Mouse (Mus musculus): ENCODE measurements at regions not wholly inside any gene's neighbourhood (a gene's known extent, or its start where the extent isn't known, plus 50 kb on each side); places are given as distances from the start of the nearest gene placed in this dataset.

DNA sequence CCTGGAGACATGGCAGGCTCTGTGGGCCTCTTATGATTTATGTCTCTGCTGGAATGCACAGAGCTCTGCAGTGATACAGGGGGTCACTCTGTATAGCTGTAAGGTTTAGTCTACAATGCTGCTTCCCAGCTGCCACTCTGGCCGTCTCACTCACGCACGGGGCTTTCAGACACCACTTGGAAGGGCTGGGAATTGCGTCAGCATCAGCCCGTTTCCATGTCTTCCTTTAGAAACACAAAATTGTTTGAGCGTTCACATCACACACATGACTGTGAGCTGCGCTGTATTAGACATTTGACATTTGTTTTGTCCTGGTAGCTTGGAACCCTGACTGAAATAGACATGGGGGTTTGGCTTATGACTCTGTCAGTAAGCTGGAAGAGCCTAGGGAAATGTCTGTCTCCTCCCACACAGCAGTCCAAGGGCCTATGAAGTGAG, 90.5 kb upstream of the Rbms3 start:
- 90% methylated on average over 7 of the region's 7 CpGs for WGBS
- Histone ChIP-seq H3K4me2 (ENCODE audit: low read length) (no peak overlapping the region), H3K9ac (ENCODE audit: low read length) (no peak overlapping the region), H3K4me1 (ENCODE audit: control insufficient read depth, insufficient read depth, low read length) (no peaks in the 10 kb centered on the region), H3K27me3 (replicated peaks; ENCODE audit: control insufficient read depth, insufficient read depth, low read length) (no peaks in the 10 kb centered on the region), H3K27ac (ENCODE audit: low read depth, low read length) (no peak overlapping the region), H3K4me3 (ENCODE audit: low read depth, low read length) (no peak overlapping the region), H3K36me3 (ENCODE audit: control insufficient read depth, insufficient read depth, low read length) (no peaks in the 10 kb centered on the region), H3K9me3 (replicated peaks; ENCODE audit: control insufficient read depth, low read length) (no peaks in the 10 kb centered on the region)
- ATAC-seq (no peak), DNase-seq (ENCODE audit: low spot score) (no peak)

GRCm38 (mm10) chr9:117717346-117717745, 87.6 kb upstream of the Rbms3 start:
- H3K27ac ChIP-seq (ENCODE audit: low read depth, low read length) = no peak overlapping the region
- 89% methylated on average over 4 of the region's 4 CpGs for WGBS
- H3K9ac ChIP-seq (ENCODE audit: low read length) = no peak overlapping the region
- no peaks in the 10 kb centered on the region for H3K36me3 ChIP-seq (ENCODE audit: control insufficient read depth, insufficient read depth, low read length)
- DNase-seq (ENCODE audit: low spot score) (no peak), ATAC-seq (no peak)
- no peaks in the 10 kb centered on the region for H3K4me1 ChIP-seq (ENCODE audit: control insufficient read depth, insufficient read depth, low read length)
- no peaks in the 10 kb centered on the region for H3K9me3 ChIP-seq (replicated peaks; ENCODE audit: control insufficient read depth, low read length)
- H3K27me3 ChIP-seq (replicated peaks; ENCODE audit: control insufficient read depth, insufficient read depth, low read length) = no peaks in the 10 kb centered on the region
- H3K4me3 ChIP-seq (ENCODE audit: low read depth, low read length) = no peak overlapping the region
- H3K4me2 ChIP-seq (ENCODE audit: low read length) = no peak overlapping the region

DNA sequence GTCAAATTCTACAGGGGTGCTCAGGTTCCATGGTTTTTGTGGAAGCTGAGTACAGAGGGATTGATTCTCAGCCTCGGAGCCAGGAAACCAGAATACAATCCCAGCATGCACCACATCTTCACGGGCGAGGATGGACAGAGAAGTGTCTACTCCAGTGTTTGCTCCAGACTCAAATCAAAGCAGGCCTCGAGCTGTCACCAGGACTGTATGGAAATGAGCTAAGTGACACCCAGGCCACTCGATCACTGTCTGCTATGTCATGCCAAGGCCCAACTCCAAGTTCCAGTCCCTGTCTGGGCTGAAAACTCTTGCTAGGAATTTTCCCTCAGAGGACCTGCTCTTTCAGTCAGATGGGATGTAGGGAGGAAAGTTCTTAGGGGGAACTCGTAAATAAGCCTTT, 86.8 kb upstream of the Rbms3 start:
- Histone ChIP-seq H3K27ac (ENCODE audit: low read depth, low read length) (no peak overlapping the region), H3K9ac (ENCODE audit: low read length) (no peak overlapping the region), H3K4me2 (ENCODE audit: low read length) (no peak overlapping the region), H3K27me3 (replicated peaks; ENCODE audit: control insufficient read depth, insufficient read depth, low read length) (no peaks in the 10 kb centered on the region), H3K4me1 (ENCODE audit: control insufficient read depth, insufficient read depth, low read length) (no peaks in the 10 kb centered on the region), H3K36me3 (ENCODE audit: control insufficient read depth, insufficient read depth, low read length) (no peaks in the 10 kb centered on the region), H3K4me3 (ENCODE audit: low read depth, low read length) (no peak overlapping the region), H3K9me3 (replicated peaks; ENCODE audit: control insufficient read depth, low read length) (no peaks in the 10 kb centered on the region)
- DNase-seq (ENCODE audit: low spot score) = no peak
- ATAC-seq = no peak
- WGBS = 81% methylated on average over 6 of the region's 6 CpGs

- H3K4me3 ChIP-seq (ENCODE audit: low read depth, low read length) = no peak overlapping the region
- whole genome bisulfite sequencing = 90% methylated on average over 13 of the region's 13 CpGs
- H3K27me3 ChIP-seq (replicated peaks; ENCODE audit: control insufficient read depth, insufficient read depth, low read length) = no peaks in the 10 kb centered on the region
- no peak for DNase-seq (ENCODE audit: low spot score)
- no peaks in the 10 kb centered on the region for H3K4me1 ChIP-seq (ENCODE audit: control insufficient read depth, insufficient read depth, low read length)
- no peak overlapping the region for H3K9ac ChIP-seq (ENCODE audit: low read length)
- H3K9me3 ChIP-seq (replicated peaks; ENCODE audit: control insufficient read depth, low read length) = no peaks in the 10 kb centered on the region
- no peak overlapping the region for H3K4me2 ChIP-seq (ENCODE audit: low read length)
- no peaks in the 10 kb centered on the region for H3K36me3 ChIP-seq (ENCODE audit: control insufficient read depth, insufficient read depth, low read length)
- ATAC-seq = no peak
- H3K27ac ChIP-seq (ENCODE audit: low read depth, low read length) = no peak overlapping the region
Measured at GRCm38 (mm10) chr9:117714741-117715675, 85.3 kb upstream of the Rbms3 start.

- ATAC-seq (no peak), DNase-seq (ENCODE audit: low spot score) (no peak)
- Histone ChIP-seq H3K27ac (ENCODE audit: low read depth, low read length) (no peak overlapping the region), H3K9ac (ENCODE audit: low read length) (no peak overlapping the region), H3K4me3 (ENCODE audit: low read depth, low read length) (no peak overlapping the region), H3K4me1 (ENCODE audit: control insufficient read depth, insufficient read depth, low read length) (no peaks in the 10 kb centered on the region), H3K9me3 (replicated peaks; ENCODE audit: control insufficient read depth, low read length) (no peaks in the 10 kb centered on the region), H3K27me3 (replicated peaks; ENCODE audit: control insufficient read depth, insufficient read depth, low read length) (no peaks in the 10 kb centered on the region), H3K4me2 (ENCODE audit: low read length) (no peak overlapping the region), H3K36me3 (ENCODE audit: control insufficient read depth, insufficient read depth, low read length) (no peaks in the 10 kb centered on the region)
- 78% methylated on average over 4 of the region's 4 CpGs for WGBS
Measured at GRCm38 (mm10) chr9:117713121-117713520, 83.4 kb upstream of the Rbms3 start.

DNA sequence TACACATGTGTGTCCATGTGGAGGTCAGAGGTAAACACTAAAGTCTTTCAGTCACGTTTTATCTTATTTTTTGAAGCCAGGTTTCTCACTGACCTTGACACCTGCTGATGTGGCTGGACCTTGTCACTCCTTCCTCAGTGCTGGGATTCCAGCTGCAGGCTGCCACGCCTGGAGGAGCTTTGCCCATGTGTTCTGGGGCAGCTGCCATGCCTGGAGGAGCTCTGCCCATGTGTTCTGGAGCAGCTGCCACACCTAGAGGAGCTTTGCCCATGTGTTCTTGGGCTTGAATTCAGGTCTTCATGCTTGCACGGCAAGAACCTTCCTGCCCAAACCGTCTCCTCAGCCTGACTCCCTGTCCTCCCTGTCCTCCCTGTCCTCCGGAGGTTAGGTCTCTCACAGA, 82.1 kb upstream of the Rbms3 start:
- no peak overlapping the region for H3K9ac ChIP-seq (ENCODE audit: low read length)
- no peaks in the 10 kb centered on the region for H3K36me3 ChIP-seq (ENCODE audit: control insufficient read depth, insufficient read depth, low read length)
- no peak overlapping the region for H3K4me2 ChIP-seq (ENCODE audit: low read length)
- 86% methylated on average over 5 of the region's 5 CpGs for WGBS
- H3K27ac ChIP-seq (ENCODE audit: low read depth, low read length) = no peak overlapping the region
- DNase-seq (ENCODE audit: low spot score) (no peak), ATAC-seq (no peak)
- no peaks in the 10 kb centered on the region for H3K27me3 ChIP-seq (replicated peaks; ENCODE audit: control insufficient read depth, insufficient read depth, low read length)
- no peaks in the 10 kb centered on the region for H3K4me1 ChIP-seq (ENCODE audit: control insufficient read depth, insufficient read depth, low read length)
- H3K4me3 ChIP-seq (ENCODE audit: low read depth, low read length) = no peak overlapping the region
- H3K9me3 ChIP-seq (replicated peaks; ENCODE audit: control insufficient read depth, low read length) = no peaks in the 10 kb centered on the region

GRCm38 (mm10) chr9:117710966-117711365, 81.3 kb upstream of the Rbms3 start:
- Histone ChIP-seq H3K36me3 (ENCODE audit: control insufficient read depth, insufficient read depth, low read length) (no peaks in the 10 kb centered on the region), H3K9me3 (replicated peaks; ENCODE audit: control insufficient read depth, low read length) (no peaks in the 10 kb centered on the region), H3K9ac (ENCODE audit: low read length) (no peak overlapping the region), H3K4me3 (ENCODE audit: low read depth, low read length) (no peak overlapping the region), H3K4me2 (ENCODE audit: low read length) (no peak overlapping the region), H3K27me3 (replicated peaks; ENCODE audit: control insufficient read depth, insufficient read depth, low read length) (no peaks in the 10 kb centered on the region), H3K4me1 (ENCODE audit: control insufficient read depth, insufficient read depth, low read length) (no peaks in the 10 kb centered on the region), H3K27ac (ENCODE audit: low read depth, low read length) (no peak overlapping the region)
- no peak for ATAC-seq
- DNase-seq (ENCODE audit: low spot score) = no peak
- 92% methylated on average over 9 of the region's 9 CpGs for WGBS

DNA sequence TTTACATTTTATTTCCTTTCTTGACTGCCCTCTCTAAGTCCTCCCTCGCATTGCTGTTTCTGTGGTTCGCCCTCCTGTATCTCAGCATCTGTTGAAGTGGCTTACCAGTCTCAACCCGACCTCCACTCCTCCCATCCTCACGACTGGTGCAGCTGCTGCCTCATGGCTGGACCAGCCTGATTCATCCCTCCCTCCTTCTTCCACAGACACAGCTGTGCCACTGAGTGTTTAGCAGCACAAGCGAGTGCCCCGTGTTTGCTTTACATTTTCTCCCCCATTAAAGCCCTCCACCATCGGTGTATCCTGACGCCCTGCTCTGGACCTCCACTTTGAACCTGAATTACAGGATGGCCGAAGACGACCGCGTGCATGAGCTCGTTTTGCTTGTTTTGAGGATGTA, 80.0 kb upstream of the Rbms3 start:
- Histone ChIP-seq H3K4me3 (ENCODE audit: low read depth, low read length) (no peak overlapping the region), H3K27ac (ENCODE audit: low read depth, low read length) (no peak overlapping the region), H3K27me3 (replicated peaks; ENCODE audit: control insufficient read depth, insufficient read depth, low read length) (no peaks in the 10 kb centered on the region), H3K4me1 (ENCODE audit: control insufficient read depth, insufficient read depth, low read length) (no peaks in the 10 kb centered on the region), H3K9me3 (replicated peaks; ENCODE audit: control insufficient read depth, low read length) (no peaks in the 10 kb centered on the region), H3K9ac (ENCODE audit: low read length) (no peak overlapping the region), H3K36me3 (ENCODE audit: control insufficient read depth, insufficient read depth, low read length) (no peaks in the 10 kb centered on the region), H3K4me2 (ENCODE audit: low read length) (no peak overlapping the region)
- 91% methylated on average over 13 of the region's 13 CpGs for WGBS
- no peak for ATAC-seq
- DNase-seq (ENCODE audit: low spot score) = no peak

DNA sequence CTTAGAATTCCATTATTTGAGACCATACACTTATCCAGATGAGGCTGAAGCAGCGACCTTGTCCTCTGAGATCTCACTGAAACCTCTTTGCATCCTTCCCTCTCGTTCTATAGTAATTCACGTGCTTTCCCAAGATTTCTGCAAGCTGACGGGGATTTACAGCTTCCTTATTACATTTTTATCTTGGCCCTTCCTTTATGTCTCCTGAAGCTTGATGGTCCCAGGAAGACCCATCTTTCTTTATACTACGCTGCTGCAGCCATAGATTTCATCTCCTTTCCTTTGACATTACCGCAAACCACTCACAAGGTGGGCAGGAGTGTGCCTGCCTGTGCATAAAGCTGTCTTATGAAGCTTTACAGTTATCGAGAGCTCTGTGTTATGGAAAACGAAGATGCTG, 63.3 kb upstream of the Rbms3 start:
- 92% methylated on average over 8 of the region's 8 CpGs for WGBS
- Histone ChIP-seq H3K36me3 (ENCODE audit: control insufficient read depth, insufficient read depth, low read length) (no peaks in the 10 kb centered on the region), H3K9ac (ENCODE audit: low read length) (no peak overlapping the region), H3K4me3 (ENCODE audit: low read depth, low read length) (no peak overlapping the region), H3K4me2 (ENCODE audit: low read length) (no peak overlapping the region), H3K27ac (ENCODE audit: low read depth, low read length) (no peak overlapping the region), H3K9me3 (replicated peaks; ENCODE audit: control insufficient read depth, low read length) (peaks cover 3% of the 10 kb centered on the region; the same call in 1 of the 2 replicates), H3K27me3 (replicated peaks; ENCODE audit: control insufficient read depth, insufficient read depth, low read length) (no peaks in the 10 kb centered on the region), H3K4me1 (ENCODE audit: control insufficient read depth, insufficient read depth, low read length) (no peaks in the 10 kb centered on the region)
- ATAC-seq (no peak), DNase-seq (ENCODE audit: low spot score) (no peak)

All from forebrain, embryonic 14.5 days (tissue).